Mouse (Mus musculus): ENCODE data around the gene Mgat3.

Gene Mgat3

DNA sequence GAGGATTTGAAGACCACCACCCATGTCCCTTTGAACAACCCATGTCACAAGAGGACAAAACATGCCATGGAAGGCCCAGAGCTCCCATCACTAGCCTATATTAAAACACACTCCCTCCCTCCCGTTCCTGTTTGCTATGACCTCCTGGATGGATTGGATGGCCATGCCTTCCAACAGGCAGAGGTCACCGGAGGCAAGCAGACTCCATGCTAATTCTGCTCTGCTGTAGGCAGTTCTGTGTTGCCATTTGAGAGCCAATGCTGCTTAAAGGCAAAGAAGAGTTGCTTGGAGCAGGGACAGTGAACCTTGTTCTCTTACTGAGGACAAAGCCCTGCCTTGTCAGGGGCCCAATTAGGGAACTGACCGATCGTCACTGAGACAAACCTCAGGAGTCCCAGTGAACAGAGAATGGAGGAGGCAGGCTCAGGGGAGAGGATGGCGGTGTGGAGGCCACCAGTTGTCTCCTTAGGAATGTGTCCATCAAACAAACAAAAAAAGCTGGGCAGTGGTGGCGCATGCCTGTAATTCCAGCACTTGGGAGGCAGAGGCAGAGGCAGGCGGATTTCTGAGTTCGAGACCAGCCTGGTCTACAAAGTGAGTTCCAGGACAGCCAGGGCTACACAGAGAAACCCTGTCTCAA is 86.0 kb downstream of the Mgat3 start:
- DNase-seq (ENCODE audit: low read depth, low spot score), result peak; percentile 13

DNA sequence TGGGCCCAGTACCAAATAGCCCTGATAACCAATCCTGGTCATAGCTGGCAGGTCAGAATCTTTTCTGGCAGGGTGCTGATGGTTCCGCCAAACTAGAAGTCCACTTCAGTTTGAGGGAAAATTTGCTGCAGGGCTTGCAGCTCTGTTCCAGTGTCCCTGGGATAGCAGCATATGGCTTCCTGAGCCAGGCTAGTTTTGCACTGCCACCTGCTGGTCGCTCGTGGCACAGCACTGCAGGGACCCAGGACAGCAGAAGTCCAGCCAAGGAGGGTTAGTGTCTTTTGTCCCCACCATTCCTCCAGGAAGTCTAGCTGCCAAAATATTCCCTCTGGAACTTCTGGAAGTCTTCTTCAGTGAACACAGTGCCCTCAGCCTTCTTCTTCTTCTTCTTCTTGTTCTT is 87.2 kb downstream of the Mgat3 start:
- DNase-seq (ENCODE audit: low read depth, low spot score), result peak; percentile 88

DNA sequence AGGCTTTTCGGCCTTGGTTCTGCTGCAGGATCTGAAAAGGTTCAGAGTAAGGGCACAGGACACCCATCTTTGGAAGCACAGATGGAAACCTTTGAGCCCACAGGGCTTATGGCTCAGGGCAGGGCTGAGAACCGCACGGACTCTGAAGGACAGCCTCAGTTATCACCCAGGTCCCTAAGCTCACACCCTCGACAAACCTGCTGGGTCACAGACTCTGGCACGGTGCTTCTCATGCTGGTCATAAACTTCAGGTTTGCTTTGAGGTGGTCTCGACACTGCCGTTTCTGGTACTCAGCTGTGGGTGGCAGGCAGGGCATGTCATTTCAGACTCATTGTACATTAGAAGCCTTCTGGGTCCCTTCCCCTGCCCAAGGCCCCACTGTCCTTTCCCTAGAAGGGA is 87.6 kb downstream of the Mgat3 start:
- no peak for DNase-seq (ENCODE audit: low read depth, low spot score)

DNA sequence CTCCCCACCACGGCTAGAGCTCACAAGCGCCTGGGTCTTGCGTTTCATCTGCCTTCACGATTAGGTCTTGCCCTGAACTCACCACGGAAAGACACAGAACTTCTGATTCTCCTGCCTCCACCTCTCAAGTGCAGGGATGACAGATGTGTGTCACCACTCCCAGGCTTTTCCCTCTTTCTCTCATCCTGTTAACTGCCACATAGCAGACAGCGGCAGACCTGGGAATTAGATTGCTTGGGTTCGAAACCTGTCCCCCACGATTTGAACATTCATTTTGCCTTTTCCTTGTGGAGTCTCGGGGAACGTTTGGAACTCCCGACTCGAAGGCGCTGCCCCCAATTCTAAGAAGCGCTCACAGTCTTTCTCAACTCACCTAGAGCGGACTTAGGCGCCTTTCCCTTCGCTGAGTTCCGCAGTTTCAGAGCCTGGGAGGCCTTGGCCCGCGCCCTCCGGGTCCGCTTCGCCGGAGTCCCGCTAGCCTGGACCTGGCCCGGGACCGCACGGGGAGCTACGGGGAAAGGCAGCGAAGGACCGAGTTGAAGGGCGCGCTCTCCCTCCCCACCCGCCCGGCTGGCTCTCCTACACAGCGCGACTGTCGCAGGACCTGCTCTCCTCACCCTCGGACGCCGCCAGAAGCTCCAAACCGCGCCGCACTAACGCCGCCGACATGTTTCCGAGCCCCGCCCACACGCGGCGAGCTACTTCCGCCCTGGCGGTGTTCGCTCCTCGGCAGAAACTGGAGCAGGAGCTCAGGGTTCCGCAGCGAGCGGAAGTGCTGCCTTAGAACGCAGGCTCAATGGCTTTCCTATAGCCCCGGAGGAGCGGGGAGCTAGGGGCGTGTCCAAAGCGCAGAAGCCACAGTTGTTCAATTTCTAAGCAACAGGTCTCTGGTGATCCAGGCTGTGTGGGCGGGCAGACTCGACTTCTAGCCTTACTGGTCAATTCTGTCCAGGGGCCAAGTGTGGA is 90.4 kb downstream of the Mgat3 start, which contains the start of gene Rps19bp1:
Gene Rps19bp1, minus strand, starts transcription at position 706 of the 966 bp plus-strand sequence.
- peak; percentile 93 for DNase-seq (ENCODE audit: low read depth, low spot score)

Data from 3T3-L1 (cell line).